Mouse (Mus musculus): ENCODE measurements around the gene Tmtc2.

Gene Tmtc2

GRCm38 (mm10) chr10:105477623-105478238, 96.5 kb downstream of the Tmtc2 start:
- Histone ChIP-seq H3K4me1 (replicated peaks; ENCODE audit: low read depth, low read length) (no peaks in the 10 kb centered on the region), H3K36me3 (ENCODE audit: insufficient read depth, low read length) (no peaks in the 10 kb centered on the region), H3K9me3 (ENCODE audit: low read length) (no peaks in the 10 kb centered on the region), H3K4me3 (replicated peaks; ENCODE audit: low read length) (no peak overlapping the region), H3K27me3 (ENCODE audit: insufficient read depth, low read length) (no peaks in the 10 kb centered on the region)
- TF ChIP-seq POU5F1 (IDR thresholded peaks at IDR 0.05; ENCODE audit: borderline replicate concordance, low read length): no peak
- no peak for TF ChIP-seq CTCF (conservative IDR thresholded peaks at IDR 0.05; ENCODE audit: low read length)
- no peak for TF ChIP-seq NANOG (IDR thresholded peaks at IDR 0.05; ENCODE audit: borderline replicate concordance, low read length)

DNA sequence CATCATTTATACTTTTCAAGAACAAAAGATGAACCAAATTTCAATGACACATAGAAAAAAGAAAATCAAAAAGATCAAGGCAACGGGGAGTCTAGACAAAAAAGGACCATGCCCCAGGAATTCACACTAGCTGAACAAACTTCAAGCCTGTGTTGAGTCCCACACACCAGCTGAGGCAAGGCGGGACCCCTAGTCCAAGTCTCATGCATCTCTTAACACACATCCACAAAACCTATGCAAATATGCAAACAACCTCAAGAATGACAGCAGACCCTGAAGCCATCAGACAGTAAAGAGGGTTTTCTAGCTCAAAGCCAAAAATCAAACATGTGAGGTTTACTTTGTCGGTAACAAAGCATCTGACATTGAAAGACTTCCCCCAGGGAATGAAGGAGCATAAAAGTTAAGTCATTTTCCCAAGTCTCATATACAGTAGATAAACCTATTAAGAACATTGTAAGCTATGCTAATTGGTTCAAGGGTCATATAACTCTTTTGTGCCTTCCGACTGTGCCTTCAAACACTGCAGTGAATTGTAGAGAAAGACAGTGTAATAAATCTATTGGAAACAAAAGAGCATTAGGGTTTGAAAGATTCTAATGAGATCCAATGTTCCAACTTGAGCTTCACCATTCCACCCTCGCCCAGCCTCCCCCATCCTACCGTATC, 100.0 kb downstream of the Tmtc2 start:
- H3K4me1 ChIP-seq (replicated peaks; ENCODE audit: low read depth, low read length): peaks cover 16% of the 10 kb centered on the region
- no peaks in the 10 kb centered on the region for H3K27me3 ChIP-seq (ENCODE audit: insufficient read depth, low read length)
- no peaks in the 10 kb centered on the region for H3K9me3 ChIP-seq (ENCODE audit: low read length)
- H3K36me3 ChIP-seq (ENCODE audit: insufficient read depth, low read length): no peaks in the 10 kb centered on the region
- no peak overlapping the region for H3K4me3 ChIP-seq (replicated peaks; ENCODE audit: low read length)
- TF ChIP-seq POU5F1 (IDR thresholded peaks at IDR 0.05; ENCODE audit: borderline replicate concordance, low read length) (no peak), NANOG (IDR thresholded peaks at IDR 0.05; ENCODE audit: borderline replicate concordance, low read length) (no peak), CTCF (conservative IDR thresholded peaks at IDR 0.05; ENCODE audit: low read length) (no peak)

DNA sequence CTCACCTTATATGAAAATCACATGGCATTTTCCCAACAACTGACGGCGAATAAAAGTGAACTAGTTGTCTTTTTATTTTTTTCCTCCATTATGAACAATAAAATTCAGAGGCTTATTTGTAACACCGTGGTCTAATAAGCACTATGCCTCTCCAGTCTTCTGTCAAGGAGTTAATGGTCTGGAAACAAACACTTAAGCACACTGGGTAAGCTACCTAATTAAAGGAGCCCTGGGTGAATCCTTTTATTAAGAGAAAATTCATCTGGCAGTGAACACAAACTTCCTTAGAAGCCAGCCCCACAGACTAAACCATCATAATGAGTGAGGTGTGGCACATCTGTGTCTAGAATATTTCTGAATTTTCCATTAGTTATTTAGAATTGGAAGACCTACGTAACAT, 109.9 kb downstream of the Tmtc2 start:
- Histone ChIP-seq H3K36me3 (ENCODE audit: insufficient read depth, low read length) (no peaks in the 10 kb centered on the region), H3K27me3 (ENCODE audit: insufficient read depth, low read length) (no peaks in the 10 kb centered on the region), H3K9me3 (ENCODE audit: low read length) (no peaks in the 10 kb centered on the region), H3K4me3 (replicated peaks; ENCODE audit: low read length) (no peak overlapping the region), H3K4me1 (replicated peaks; ENCODE audit: low read depth, low read length) (peaks cover 2% of the 10 kb centered on the region)
- no peak for TF ChIP-seq CTCF (conservative IDR thresholded peaks at IDR 0.05; ENCODE audit: low read length)
- TF ChIP-seq NANOG (IDR thresholded peaks at IDR 0.05; ENCODE audit: borderline replicate concordance, low read length): no peak
- no peak for TF ChIP-seq POU5F1 (IDR thresholded peaks at IDR 0.05; ENCODE audit: borderline replicate concordance, low read length)

DNA sequence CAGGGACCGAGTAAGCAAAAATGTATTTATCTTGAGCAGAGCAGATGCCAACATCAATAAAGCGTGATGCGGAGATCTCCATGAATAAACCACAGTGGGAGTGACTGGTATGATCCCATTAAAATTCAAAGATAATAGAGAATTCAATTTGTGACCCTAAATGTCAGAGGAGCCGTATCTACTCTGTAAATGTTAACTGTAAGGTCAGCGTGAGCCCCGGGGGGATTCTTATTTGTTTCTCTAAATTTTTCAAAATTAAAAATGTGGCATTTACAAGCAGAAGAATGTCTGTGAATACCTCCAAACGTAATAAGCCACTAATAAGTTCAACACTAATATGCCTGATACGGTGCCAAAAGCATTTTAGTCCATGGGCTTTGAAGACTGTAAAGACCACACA, 120.8 kb downstream of the Tmtc2 start:
- no peak overlapping the region for H3K4me3 ChIP-seq (replicated peaks; ENCODE audit: low read length)
- H3K9me3 ChIP-seq (ENCODE audit: low read length): no peaks in the 10 kb centered on the region
- H3K27me3 ChIP-seq (ENCODE audit: insufficient read depth, low read length): no peaks in the 10 kb centered on the region
- TF ChIP-seq NANOG (IDR thresholded peaks at IDR 0.05; ENCODE audit: borderline replicate concordance, low read length) (no peak), CTCF (conservative IDR thresholded peaks at IDR 0.05; ENCODE audit: low read length) (no peak), POU5F1 (IDR thresholded peaks at IDR 0.05; ENCODE audit: borderline replicate concordance, low read length) (no peak)
- no peaks in the 10 kb centered on the region for H3K36me3 ChIP-seq (ENCODE audit: insufficient read depth, low read length)
- no peaks in the 10 kb centered on the region for H3K4me1 ChIP-seq (replicated peaks; ENCODE audit: low read depth, low read length)

- no peak for TF ChIP-seq POU5F1 (IDR thresholded peaks at IDR 0.05; ENCODE audit: borderline replicate concordance, low read length)
- TF ChIP-seq CTCF (conservative IDR thresholded peaks at IDR 0.05; ENCODE audit: low read length): no peak
- no peak for TF ChIP-seq NANOG (IDR thresholded peaks at IDR 0.05; ENCODE audit: borderline replicate concordance, low read length)
- Histone ChIP-seq H3K36me3 (ENCODE audit: insufficient read depth, low read length) (no peaks in the 10 kb centered on the region), H3K4me3 (replicated peaks; ENCODE audit: low read length) (no peak overlapping the region), H3K4me1 (replicated peaks; ENCODE audit: low read depth, low read length) (no peaks in the 10 kb centered on the region), H3K27me3 (ENCODE audit: insufficient read depth, low read length) (no peaks in the 10 kb centered on the region), H3K9me3 (ENCODE audit: low read length) (no peaks in the 10 kb centered on the region)
These were observed 127.1 kb downstream of the Tmtc2 start for GRCm38 (mm10) chr10:105447191-105447590.

- no peak overlapping the region for H3K4me3 ChIP-seq (replicated peaks; ENCODE audit: low read length)
- no peaks in the 10 kb centered on the region for H3K4me1 ChIP-seq (replicated peaks; ENCODE audit: low read depth, low read length)
- H3K27me3 ChIP-seq (ENCODE audit: insufficient read depth, low read length): no peaks in the 10 kb centered on the region
- TF ChIP-seq CTCF (conservative IDR thresholded peaks at IDR 0.05; ENCODE audit: low read length): no peak
- no peak for TF ChIP-seq NANOG (IDR thresholded peaks at IDR 0.05; ENCODE audit: borderline replicate concordance, low read length)
- TF ChIP-seq POU5F1 (IDR thresholded peaks at IDR 0.05; ENCODE audit: borderline replicate concordance, low read length): no peak
- H3K36me3 ChIP-seq (ENCODE audit: insufficient read depth, low read length): no peaks in the 10 kb centered on the region
- no peaks in the 10 kb centered on the region for H3K9me3 ChIP-seq (ENCODE audit: low read length)
These were observed 129.9 kb downstream of the Tmtc2 start for GRCm38 (mm10) chr10:105444309-105444708.

GRCm38 (mm10) chr10:105434879-105435278, 139.4 kb downstream of the Tmtc2 start:
- no peaks in the 10 kb centered on the region for H3K27me3 ChIP-seq (ENCODE audit: insufficient read depth, low read length)
- H3K4me1 ChIP-seq (replicated peaks; ENCODE audit: low read depth, low read length): no peaks in the 10 kb centered on the region
- no peaks in the 10 kb centered on the region for H3K36me3 ChIP-seq (ENCODE audit: insufficient read depth, low read length)
- no peaks in the 10 kb centered on the region for H3K9me3 ChIP-seq (ENCODE audit: low read length)
- TF ChIP-seq POU5F1 (IDR thresholded peaks at IDR 0.05; ENCODE audit: borderline replicate concordance, low read length) (no peak), NANOG (IDR thresholded peaks at IDR 0.05; ENCODE audit: borderline replicate concordance, low read length) (no peak), CTCF (conservative IDR thresholded peaks at IDR 0.05; ENCODE audit: low read length) (no peak)
- no peak overlapping the region for H3K4me3 ChIP-seq (replicated peaks; ENCODE audit: low read length)

GRCm38 (mm10) chr10:105430885-105431284, 143.4 kb downstream of the Tmtc2 start:
- Histone ChIP-seq H3K4me1 (replicated peaks; ENCODE audit: low read depth, low read length) (no peaks in the 10 kb centered on the region), H3K4me3 (replicated peaks; ENCODE audit: low read length) (no peak overlapping the region), H3K9me3 (ENCODE audit: low read length) (no peaks in the 10 kb centered on the region), H3K27me3 (ENCODE audit: insufficient read depth, low read length) (no peaks in the 10 kb centered on the region), H3K36me3 (ENCODE audit: insufficient read depth, low read length) (no peaks in the 10 kb centered on the region)
- no peak for TF ChIP-seq POU5F1 (IDR thresholded peaks at IDR 0.05; ENCODE audit: borderline replicate concordance, low read length)
- no peak for TF ChIP-seq CTCF (conservative IDR thresholded peaks at IDR 0.05; ENCODE audit: low read length)
- no peak for TF ChIP-seq NANOG (IDR thresholded peaks at IDR 0.05; ENCODE audit: borderline replicate concordance, low read length)
